Mouse (Mus musculus) myocyte (in vitro differentiated cells): ENCODE measurements at regions not wholly inside any gene's neighbourhood (a gene's known extent, or its start where the extent isn't known, plus 50 kb on each side); places are given as distances from the start of the nearest gene placed in this dataset.

ENCODE experiments used
- CEBPB ChIP-seq: IDR thresholded peaks from 2 replicates; pipeline ENCODE4 v1.6.1; 2011; ENCODE audit warnings: mild to moderate bottlenecking, moderate library complexity; ENCODE audit not compliant: poor library complexity, insufficient read depth, severe bottlenecking
- E2F4 ChIP-seq: IDR thresholded peaks from one replicate; pipeline ENCODE4 v1.6.1; 2011; ENCODE audit warnings: mild to moderate bottlenecking, control low read depth, moderate library complexity; ENCODE audit not compliant: insufficient read depth
- MAX ChIP-seq: IDR thresholded peaks from one replicate; pipeline ENCODE4 v1.6.1; 2011; ENCODE audit warnings: low read depth, mild to moderate bottlenecking, control low read depth
- MYOD1 ChIP-seq, 3 experiments: IDR thresholded peaks; one replicate each; pipeline ENCODE4 v1.6.1; 2011; ENCODE audit warnings: control low read depth in 2 of 3, low read depth in 2 of 3, mild to moderate bottlenecking in 2 of 3, moderate library complexity in 1 of 3; ENCODE audit not compliant: insufficient read length in 2 of 3, control insufficient read depth in 1 of 3
- MYOG ChIP-seq, 3 experiments: IDR thresholded peaks; one replicate each; pipeline ENCODE4 v1.6.1; 2011; ENCODE audit warnings: control low read depth in 2 of 3, low read depth in 2 of 3, mild to moderate bottlenecking in 2 of 3; ENCODE audit not compliant: insufficient read length in 2 of 3, control insufficient read depth in 1 of 3, insufficient read depth in 1 of 3
- POLR2A ChIP-seq: IDR thresholded peaks from one replicate; pipeline ENCODE4 v1.6.1; 2011; ENCODE audit warnings: low read depth, mild to moderate bottlenecking, control low read depth, moderate library complexity; ENCODE audit not compliant: insufficient read length
- POLR2AphosphoS2 ChIP-seq: IDR thresholded peaks from one replicate; pipeline ENCODE4 v1.6.1; 2011; ENCODE audit warnings: low read depth, control low read depth; ENCODE audit not compliant: insufficient read length
- REST ChIP-seq: IDR thresholded peaks from one replicate; pipeline ENCODE4 v1.6.1; 2011; ENCODE audit warnings: mild to moderate bottlenecking, control low read depth, moderate library complexity; ENCODE audit not compliant: insufficient read depth, insufficient read length
- SRF ChIP-seq: IDR thresholded peaks from one replicate; pipeline ENCODE4 v1.6.1; 2011; ENCODE audit warnings: low read depth; ENCODE audit not compliant: control insufficient read depth, insufficient read length
- TCF12 ChIP-seq: IDR thresholded peaks from one replicate; pipeline ENCODE4 v1.6.1; 2011; ENCODE audit warnings: mild to moderate bottlenecking, control low read depth; ENCODE audit not compliant: poor library complexity, insufficient read depth, severe bottlenecking
- TCF3 ChIP-seq: IDR thresholded peaks from one replicate; pipeline ENCODE4 v1.6.1; 2011; ENCODE audit warnings: low read depth, control low read depth; ENCODE audit not compliant: insufficient read length
- USF1 ChIP-seq: IDR thresholded peaks from one replicate; pipeline ENCODE4 v1.6.1; 2011; ENCODE audit warnings: low read depth, mild to moderate bottlenecking, control low read depth, moderate library complexity

DNA sequence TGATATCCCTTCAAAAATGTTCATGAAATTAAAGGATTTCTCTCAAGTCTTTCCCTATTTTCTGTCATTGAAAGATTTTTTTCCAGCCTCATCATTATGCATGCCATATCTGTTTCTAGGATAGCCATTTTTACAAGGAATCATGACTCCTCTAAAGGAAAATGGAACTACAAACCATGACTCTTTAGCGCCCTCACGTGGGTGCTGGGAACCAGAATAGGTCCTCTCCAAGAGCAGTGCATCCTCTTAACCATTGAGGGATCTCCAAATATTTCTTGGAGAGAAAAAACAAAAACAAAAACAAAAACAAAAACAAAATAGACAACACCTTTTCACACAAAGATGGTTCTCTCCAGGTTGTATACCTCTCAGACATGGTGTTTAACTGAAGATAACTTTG lies 172.0 kb upstream of the Adgrl4 start:
- TF ChIP-seq POLR2AphosphoS2 (no peak), POLR2A (no peak), CEBPB (no peak), MYOG (IDR thresholded peaks at IDR 0.05; ENCODE audit: control insufficient read depth in 1 of 3, insufficient read depth in 1 of 3, insufficient read length in 2 of 3, low read depth in 2 of 3) (no peak), MYOD1 (IDR thresholded peaks at IDR 0.05; ENCODE audit: control insufficient read depth in 1 of 3, insufficient read length in 2 of 3, low read depth in 2 of 3) (no peak), TCF12 (no peak), MAX (no peak), E2F4 (no peak), REST (no peak), USF1 (no peak), SRF (no peak), TCF3 (no peak)
